Mouse (Mus musculus): Measurements from ENCODE around the gene Camp.
"Not testable (repeated sequence)": the region's sequence is repeated elsewhere in the genome, so short reads cannot be mapped to it uniquely, and the experiment has no call there.

Gene Camp

DNA sequence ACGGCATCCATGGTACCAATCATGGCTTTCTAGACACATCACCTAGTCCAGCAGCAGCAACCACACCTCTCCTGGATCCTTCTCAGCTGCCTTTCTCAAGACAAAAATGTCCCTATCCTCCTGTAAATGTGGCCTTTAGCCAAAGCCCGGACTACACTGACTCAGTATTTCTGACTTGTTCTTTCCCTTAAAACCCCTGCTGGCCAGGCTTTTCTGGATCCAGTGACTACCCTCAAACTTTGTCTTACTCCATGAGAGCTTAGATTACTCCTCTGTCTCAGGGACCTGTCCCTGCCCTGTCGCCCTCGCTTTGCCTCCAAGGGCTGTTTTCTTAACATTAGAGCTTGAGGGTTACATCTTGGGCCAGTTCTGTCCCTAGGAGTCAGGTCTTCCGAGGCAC lies 682 bp upstream of the Camp start:
- no peak for DNase-seq (ENCODE audit: low read depth)

DNA sequence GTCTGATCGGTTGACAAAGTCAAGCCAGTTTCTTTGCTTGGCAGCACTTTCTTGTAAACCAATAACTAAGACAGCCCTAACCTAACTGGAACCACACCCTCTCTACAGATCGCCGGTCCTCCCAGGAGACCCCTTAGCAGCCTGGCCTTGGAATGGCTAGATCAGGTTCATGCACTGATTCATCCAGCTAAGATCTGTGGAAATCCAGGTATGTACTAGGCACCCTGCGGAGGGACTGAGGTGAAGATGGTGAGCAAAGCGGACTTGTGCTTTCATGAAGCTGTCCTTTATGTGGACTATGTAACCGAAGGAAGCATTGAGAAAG lies 16.4 kb downstream of the Camp start:
- DNase-seq (ENCODE audit: low read depth), result no peak

GRCm38 (mm10) chr9:109832391-109833087 lies 16.9 kb downstream of the Camp start, which contains the start of gene Nme6:
Gene Nme6, plus strand, starts transcription at chr9:109832749.
- peak; percentile 92 for DNase-seq (ENCODE audit: low read depth)

- no peak for DNase-seq (ENCODE audit: low read depth)
Observed at GRCm38 (mm10) chr9:109826181-109826580, 23.2 kb downstream of the Camp start.

DNA sequence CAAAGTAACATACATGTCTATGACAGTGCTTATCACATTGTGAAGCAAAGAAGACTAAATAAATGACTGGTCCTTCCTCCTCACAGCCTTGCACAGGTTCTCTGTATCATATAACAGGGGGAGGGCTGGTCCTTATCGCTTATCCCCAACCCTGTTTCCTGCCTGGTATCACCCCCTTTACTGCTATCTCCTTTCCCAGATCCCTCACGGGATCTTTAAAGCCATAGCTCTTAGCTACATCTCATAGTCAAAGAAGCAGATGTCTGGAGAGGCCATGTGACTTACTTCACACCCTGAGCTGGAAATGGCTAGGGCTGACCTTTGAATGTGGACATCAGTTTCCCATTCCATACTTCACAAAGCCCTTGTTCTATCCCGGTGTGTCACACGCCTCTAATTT lies 23.7 kb downstream of the Camp start:
- DNase-seq (ENCODE audit: low read depth), result no peak

- no peak for DNase-seq (ENCODE audit: low read depth)
Observed at GRCm38 (mm10) chr9:109816341-109816740, 33.1 kb downstream of the Camp start.

DNA sequence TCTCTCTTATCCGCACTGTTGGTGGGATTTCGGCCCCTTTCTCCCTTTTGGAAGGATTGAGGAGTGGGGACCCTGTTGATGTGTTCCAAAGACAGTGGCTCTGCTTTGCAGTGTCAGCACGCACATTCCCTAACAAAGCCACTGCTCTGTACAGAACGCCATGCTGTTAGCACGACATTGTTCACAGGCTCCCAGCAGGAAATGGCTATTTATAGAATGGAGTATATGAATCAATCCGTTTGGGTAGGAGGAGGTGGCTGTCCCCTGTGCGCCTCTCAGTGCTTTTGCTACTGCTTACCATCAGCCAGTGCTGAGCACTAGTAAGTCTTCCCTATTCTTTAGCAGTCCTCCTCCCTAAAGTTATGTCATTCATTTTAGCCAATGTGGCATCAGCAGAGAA lies 36.0 kb downstream of the Camp start:
- no peak for DNase-seq (ENCODE audit: low read depth)

- DNase-seq (ENCODE audit: low read depth), result no peak
Observed at GRCm38 (mm10) chr9:109811980-109812379, 37.4 kb downstream of the Camp start, which contains the start of gene Spink8. Gene Spink8, plus strand, starts transcription at chr9:109812280.

DNA sequence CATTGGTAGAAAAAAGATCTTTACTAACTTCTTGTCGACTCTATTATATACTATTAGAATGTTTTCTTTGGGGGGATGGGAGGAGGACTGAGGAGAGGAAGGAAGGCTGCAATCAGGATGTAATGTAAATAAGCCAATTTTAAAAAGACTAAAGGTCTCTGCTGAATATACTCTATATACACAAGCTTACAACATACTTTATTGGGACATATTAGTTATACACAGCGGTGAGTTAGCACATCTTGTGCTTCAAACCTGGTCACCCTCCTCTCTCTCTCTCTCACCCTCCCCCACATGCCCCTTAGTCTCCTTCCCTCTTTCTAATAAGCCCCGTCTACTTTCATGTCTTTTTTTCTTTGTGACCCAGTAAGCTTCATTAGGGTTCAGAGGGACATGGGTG lies 41.5 kb downstream of the Camp start:
- DNase-seq (ENCODE audit: low read depth), result no peak

GRCm38 (mm10) chr9:109806695-109807293 lies 42.6 kb downstream of the Camp start:
- DNase-seq (ENCODE audit: low read depth), result no peak

GRCm38 (mm10) chr9:109806260-109806659 lies 43.2 kb downstream of the Camp start:
- no peak for DNase-seq (ENCODE audit: low read depth)

- DNase-seq (ENCODE audit: low read depth), result not testable (repeated sequence)
Observed at GRCm38 (mm10) chr9:109805596-109805995, 43.8 kb downstream of the Camp start.

GRCm38 (mm10) chr9:109798051-109798450 lies 51.4 kb downstream of the Camp start:
- peak; percentile 53 for DNase-seq (ENCODE audit: low read depth)

Data from induced T-regulatory cell, adult 2 months (primary cell).